Mouse (Mus musculus): ENCODE measurements at regions not wholly inside any gene's neighbourhood (a gene's known extent, or its start where the extent isn't known, plus 50 kb on each side); places are given as distances from the start of the nearest gene placed in this dataset.

- Histone ChIP-seq H3K9me3 (replicated peaks; ENCODE audit: low read length) (no peaks in the 10 kb centered on the region), H3K4me2 (ENCODE audit: insufficient read depth, low read depth, poor library complexity, severe bottlenecking) (peak overlapping the region; percentile 26), H3K4me3 (replicated peaks in 1 of 3; ENCODE audit: low read depth in 2 of 3, low read length in 2 of 3, poor library complexity in 1 of 3) (no peak overlapping the region), H3K27ac (ENCODE audit: insufficient read depth, low read depth) (peak overlapping the region; percentile 75), H3K4me1 (ENCODE audit: control insufficient read depth in 1 of 2, insufficient read depth in 2 of 2) (peaks cover 14 to 74% of the 10 kb centered on the region in 2 experiments), H3K9ac (ENCODE audit: insufficient read depth, low read depth) (no peak overlapping the region), H3K79me2 (replicated peaks; ENCODE audit: control insufficient read depth, extremely low read depth, insufficient read depth, poor library complexity, severe bottlenecking) (no peaks in the 10 kb centered on the region), H3K36me3 (replicated peaks in 1 of 2; ENCODE audit: control insufficient read depth in 1 of 2, insufficient read depth in 1 of 2, low read length in 1 of 2) (no peaks in the 10 kb centered on the region), H3K27me3 (replicated peaks) (peaks cover 9% of the 10 kb centered on the region)
- in situ Hi-C loops (cut with MboI; ENCODE audit: low pct_ligation_motif_present, low pct_unique_long_range_greater_than_20kb, low sequenced_read_pairs) (loop anchor here (5.0 kb wide), 1 partner anchor 94 kb away; no protein-coding TSS in a partner anchor), dilution Hi-C loops (cut with MboI; ENCODE audit: extremely low pct_ligation_motif_present, extremely low pct_unique_long_range_greater_than_20kb, low sequenced_read_pairs) (no loop called here)
- DNase-seq (ENCODE audit: extremely low read depth): peak; percentile 96
- TF ChIP-seq TCF12 (IDR thresholded peaks at IDR 0.05; ENCODE audit: low read depth, low read length) (peak; percentile 77), ZKSCAN1 (IDR thresholded peaks at IDR 0.05; ENCODE audit: borderline replicate concordance, low read depth, low read length) (no peak), USF1 (IDR thresholded peaks at IDR 0.05; ENCODE audit: low read depth, low read length) (no peak), PAX5 (IDR thresholded peaks at IDR 0.05; ENCODE audit: low read length) (no peak), POLR2A (IDR thresholded peaks at IDR 0.05; ENCODE audit: low read depth, low read length) (no peak), ETS1 (conservative IDR thresholded peaks at IDR 0.05; ENCODE audit: low read depth, low read length) (peak; percentile 87), SIN3A (IDR thresholded peaks at IDR 0.05; ENCODE audit: low read length) (peak; percentile 49; the same call in 1 of the 2 replicates), MAZ (IDR thresholded peaks at IDR 0.05; ENCODE audit: low read depth, low read length) (0 out of 2 replicates have a peak, but pooled peaks have one; percentile 59), TBP (conservative IDR thresholded peaks at IDR 0.05; ENCODE audit: low read depth, low read length) (no peak), GABPA (IDR thresholded peaks at IDR 0.05; ENCODE audit: insufficient replicate concordance, low read depth, low read length) (no peak), CTCF (conservative IDR thresholded peaks at IDR 0.05 in 1 of 2, IDR thresholded peaks at IDR 0.05 in 1 of 2; ENCODE audit: low read depth in 2 of 2, low read length in 2 of 2) (no peak), MXI1 (IDR thresholded peaks at IDR 0.05; ENCODE audit: low read depth, low read length) (no peak), ZMIZ1 (IDR thresholded peaks at IDR 0.05; ENCODE audit: low read depth, low read length) (no peak), IRF4 (IDR thresholded peaks at IDR 0.05; ENCODE audit: low read depth, low read length) (peak; percentile 86), JUN (IDR thresholded peaks at IDR 0.05; ENCODE audit: insufficient read depth, low read depth, low read length) (peak; percentile 41; the same call in 1 of the 2 replicates), MEF2A (IDR thresholded peaks at IDR 0.05; ENCODE audit: borderline replicate concordance, low read depth, low read length) (peak; percentile 61), BHLHE40 (IDR thresholded peaks at IDR 0.05; ENCODE audit: low read depth, low read length) (peak; percentile 92), ZNF384 (IDR thresholded peaks at IDR 0.05; ENCODE audit: low read depth, low read length) (peak; percentile 98), USF2 (conservative IDR thresholded peaks at IDR 0.05; ENCODE audit: low read depth, low read length) (no peak), KAT2A (IDR thresholded peaks at IDR 0.05; ENCODE audit: insufficient replicate concordance, low read length) (no peak), MYC (IDR thresholded peaks at IDR 0.05; ENCODE audit: low read depth, low read length) (peak; percentile 31), UBTF (IDR thresholded peaks at IDR 0.05; ENCODE audit: low read depth, low read length) (no peak), SMC3 (IDR thresholded peaks at IDR 0.05; ENCODE audit: low read depth, low read length) (peak; percentile 17), NELFE (IDR thresholded peaks at IDR 0.05; ENCODE audit: low read depth, low read length) (no peak), E2F4 (IDR thresholded peaks at IDR 0.05; ENCODE audit: insufficient replicate concordance, low read depth, low read length) (no peak), RAD21 (IDR thresholded peaks at IDR 0.05; ENCODE audit: low read depth, low read length) (peak; percentile 6), CHD1 (IDR thresholded peaks at IDR 0.05; ENCODE audit: low read depth, low read length) (no peak), ZC3H11A (IDR thresholded peaks at IDR 0.05; ENCODE audit: low read depth, low read length) (no peak), CHD2 (IDR thresholded peaks at IDR 0.05; ENCODE audit: low read length) (peak; percentile 56), POLR2AphosphoS2 (IDR thresholded peaks at IDR 0.05; ENCODE audit: low read depth, low read length) (no peak), MAFK (IDR thresholded peaks at IDR 0.05; ENCODE audit: insufficient replicate concordance, low read length) (peak; percentile 77), EP300 (IDR thresholded peaks at IDR 0.05; ENCODE audit: low read length) (peak; percentile 87), MAX (IDR thresholded peaks at IDR 0.05; ENCODE audit: low read length) (0 out of 2 replicates have a peak, but pooled peaks have one; percentile 55), HCFC1 (IDR thresholded peaks at IDR 0.05; ENCODE audit: low read depth, low read length) (0 out of 2 replicates have a peak, but pooled peaks have one; percentile 3), JUND (conservative IDR thresholded peaks at IDR 0.05; ENCODE audit: low read depth, low read length) (peak; percentile 54), ELF1 (IDR thresholded peaks at IDR 0.05; ENCODE audit: low read depth, low read length) (peak; percentile 49; the same call in 1 of the 2 replicates), NRF1 (IDR thresholded peaks at IDR 0.05; ENCODE audit: low read depth, low read length) (no peak), RCOR1 (conservative IDR thresholded peaks at IDR 0.05; ENCODE audit: low read depth, low read length) (peak; percentile 79)
Observed at GRCm38 (mm10) chr12:25305764-25306653, 209.1 kb upstream of the Id2 start.
